Mouse (Mus musculus): ENCODE results near the gene Gucd1. TPM values are rescaled to one million over a fixed set of nuclear protein-coding genes. Genes with fewer than 3 reads are reported as not detected.

Gene Gucd1
- total and polyA plus RNA-seq, 2 experiments from 2014 or later: 12.6 to 41.2 TPM

DNA sequence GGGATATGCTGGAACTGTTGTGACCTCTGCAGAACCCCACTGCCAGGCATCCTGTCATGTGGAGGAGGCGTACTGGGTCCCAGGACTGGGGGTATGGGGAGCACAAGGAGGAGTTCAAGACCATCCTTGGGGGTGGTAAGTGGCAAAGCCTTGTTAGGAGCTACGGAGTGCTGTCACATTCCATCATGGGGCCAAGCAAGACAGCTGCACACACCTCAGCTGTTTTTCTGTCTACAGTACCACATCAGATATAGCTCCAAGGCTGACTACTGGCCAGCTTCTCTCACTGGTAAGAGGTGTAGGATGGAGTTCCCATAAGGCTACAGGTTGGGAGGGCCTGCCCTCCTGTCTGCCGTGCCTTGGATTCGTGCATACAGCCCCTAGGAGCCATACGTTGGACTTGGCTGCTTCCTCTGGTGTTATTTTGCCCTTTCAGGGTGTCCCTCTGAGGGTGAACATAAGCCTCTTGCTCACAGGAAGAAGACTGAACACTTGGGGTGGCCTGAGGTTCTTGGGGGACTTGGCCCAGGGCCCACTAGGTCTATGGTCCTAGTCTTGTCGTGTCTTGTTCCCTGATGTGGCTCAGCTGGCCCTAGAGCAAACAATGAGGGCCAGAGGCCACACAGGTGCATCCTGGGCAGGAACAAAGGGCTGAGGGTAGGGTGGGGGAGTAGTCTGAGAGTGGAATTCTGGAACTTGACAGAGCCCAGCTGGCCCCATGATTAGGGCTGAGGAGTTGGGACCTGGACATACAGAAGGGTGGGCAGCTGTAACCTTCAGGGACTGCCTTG, 203.4 kb downstream of the Gucd1 start:
- ATAC-seq (ENCODE audit: low FRiP score): no peak

DNA sequence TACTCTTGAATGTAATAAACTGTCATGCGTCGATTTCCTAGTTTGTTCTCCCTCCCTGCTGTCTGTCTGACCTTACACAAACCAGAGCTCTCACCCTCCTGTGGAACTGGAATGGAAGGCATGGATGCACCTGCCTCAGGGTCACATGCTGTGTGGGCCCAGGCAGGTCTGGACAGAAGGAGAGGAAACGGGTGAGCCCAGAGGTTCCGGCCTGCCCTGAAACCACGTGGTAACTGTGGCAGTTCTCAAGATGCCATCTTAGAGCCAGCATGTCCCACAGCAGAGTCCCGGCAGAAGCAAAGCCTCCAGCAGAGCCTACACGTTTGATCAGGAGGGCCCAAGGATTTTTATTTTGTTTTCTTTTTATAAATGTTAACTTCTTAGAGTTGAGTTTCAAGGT, 205.4 kb downstream of the Gucd1 start:
- no peak for TF ChIP-seq CTCF (IDR thresholded peaks at IDR 0.05)
- Histone ChIP-seq H3K36me3 (ENCODE audit: insufficient read depth, low read length) (peaks cover 46% of the 10 kb centered on the region), H3K27ac (ENCODE audit: low read depth, low read length) (no peak overlapping the region), H3K4me2 (ENCODE audit: low read depth, low read length, poor library complexity, severe bottlenecking) (no peak overlapping the region), H3K27me3 (ENCODE audit: insufficient read depth, low read length) (peaks cover 15% of the 10 kb centered on the region; the same call in 1 of the 2 replicates), H3K4me1 (ENCODE audit: insufficient read depth, low read length) (no peaks in the 10 kb centered on the region), H3K9ac (replicated peaks; ENCODE audit: low read length, poor library complexity, severe bottlenecking) (no peak overlapping the region), H3K4me3 (ENCODE audit: low read depth, low read length) (no peak overlapping the region), H3K9me3 (ENCODE audit: low read length) (no peaks in the 10 kb centered on the region)
- DNase-seq (ENCODE audit: low spot score): no peak
- ATAC-seq (ENCODE audit: low FRiP score): no peak
- WGBS: 84% methylated on average over 7 of the region's 7 CpGs

More for the DNA sequence above, 203.4 kb downstream of the Gucd1 start:
- H3K27ac ChIP-seq (ENCODE audit: low read depth, low read length): no peak overlapping the region
- peaks cover 33% of the 10 kb centered on the region for H3K27me3 ChIP-seq (ENCODE audit: insufficient read depth, low read length)
- no peaks in the 10 kb centered on the region for H3K4me1 ChIP-seq (ENCODE audit: insufficient read depth, low read length)
- 73% methylated on average over 6 of the region's 6 CpGs for WGBS
- no peaks in the 10 kb centered on the region for H3K9me3 ChIP-seq (ENCODE audit: low read length)
- DNase-seq (ENCODE audit: low spot score): no peak
- no peak for TF ChIP-seq CTCF (IDR thresholded peaks at IDR 0.05)
- H3K4me3 ChIP-seq (ENCODE audit: low read depth, low read length): no peak overlapping the region
- no peak overlapping the region for H3K4me2 ChIP-seq (ENCODE audit: low read depth, low read length, poor library complexity, severe bottlenecking)
- peaks cover 28% of the 10 kb centered on the region for H3K36me3 ChIP-seq (ENCODE audit: insufficient read depth, low read length)
- H3K9ac ChIP-seq (replicated peaks; ENCODE audit: low read length, poor library complexity, severe bottlenecking): no peak overlapping the region

DNA sequence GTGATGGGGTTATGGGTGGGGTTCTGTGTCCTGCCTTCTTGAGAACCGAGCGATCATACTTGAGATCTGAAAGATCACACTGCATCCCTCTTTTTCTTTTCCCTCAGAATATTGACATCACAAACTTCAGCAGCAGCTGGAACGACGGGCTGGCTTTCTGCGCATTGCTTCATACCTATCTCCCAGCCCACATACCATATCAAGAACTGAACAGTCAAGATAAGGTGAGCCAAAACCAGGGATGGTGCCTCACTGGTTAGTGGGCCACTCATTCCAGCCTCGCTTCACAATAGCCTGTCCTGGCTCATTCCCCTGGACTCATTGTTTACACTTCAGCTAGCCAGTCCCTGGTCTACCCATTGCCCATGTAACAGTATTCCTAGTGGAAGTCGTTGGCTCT, 210.6 kb downstream of the Gucd1 start:
- ATAC-seq (ENCODE audit: low FRiP score) (no peak), DNase-seq (ENCODE audit: low spot score) (no peak)
- Histone ChIP-seq H3K4me1 (ENCODE audit: insufficient read depth, low read length) (no peaks in the 10 kb centered on the region), H3K27me3 (ENCODE audit: insufficient read depth, low read length) (no peaks in the 10 kb centered on the region), H3K9me3 (ENCODE audit: low read length) (no peaks in the 10 kb centered on the region), H3K27ac (ENCODE audit: low read depth, low read length) (no peak overlapping the region), H3K9ac (replicated peaks; ENCODE audit: low read length, poor library complexity, severe bottlenecking) (no peak overlapping the region), H3K4me3 (ENCODE audit: low read depth, low read length) (no peak overlapping the region), H3K4me2 (ENCODE audit: low read depth, low read length, poor library complexity, severe bottlenecking) (no peak overlapping the region), H3K36me3 (ENCODE audit: insufficient read depth, low read length) (peaks cover 59% of the 10 kb centered on the region)
- WGBS: 96% methylated on average over 7 of the region's 7 CpGs
- no peak for TF ChIP-seq CTCF (IDR thresholded peaks at IDR 0.05)

DNA sequence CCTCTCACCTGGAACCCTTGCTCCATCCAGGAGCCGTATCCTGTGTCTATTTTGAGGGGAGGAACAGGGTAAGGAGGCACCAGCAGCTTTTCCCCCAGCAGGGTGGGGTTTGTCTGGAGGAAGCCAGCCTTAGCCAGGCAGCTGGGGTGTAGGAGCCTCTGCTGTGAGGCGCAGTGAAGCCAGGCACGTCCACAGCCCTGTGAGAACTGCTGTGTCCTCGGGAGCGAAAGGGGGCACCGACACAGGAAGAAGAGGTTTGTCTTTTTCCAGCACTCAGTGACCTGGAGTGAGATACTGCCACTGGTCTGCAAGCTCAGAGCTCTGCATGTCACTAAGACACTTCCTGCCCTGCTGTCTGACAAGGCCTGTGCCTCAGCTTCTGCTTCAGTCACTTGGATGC, 213.4 kb downstream of the Gucd1 start:
- H3K4me3 ChIP-seq (ENCODE audit: low read depth, low read length): no peak overlapping the region
- H3K4me1 ChIP-seq (ENCODE audit: insufficient read depth, low read length): no peaks in the 10 kb centered on the region
- ATAC-seq (ENCODE audit: low FRiP score): no peak
- H3K36me3 ChIP-seq (ENCODE audit: insufficient read depth, low read length): peaks cover 36% of the 10 kb centered on the region
- H3K27me3 ChIP-seq (ENCODE audit: insufficient read depth, low read length): no peaks in the 10 kb centered on the region
- H3K4me2 ChIP-seq (ENCODE audit: low read depth, low read length, poor library complexity, severe bottlenecking): no peak overlapping the region
- no peak for DNase-seq (ENCODE audit: low spot score)
- H3K9ac ChIP-seq (replicated peaks; ENCODE audit: low read length, poor library complexity, severe bottlenecking): no peak overlapping the region
- no peak for TF ChIP-seq CTCF (IDR thresholded peaks at IDR 0.05)
- 57% methylated on average over 6 of the region's 6 CpGs for WGBS
- H3K9me3 ChIP-seq (ENCODE audit: low read length): no peaks in the 10 kb centered on the region
- H3K27ac ChIP-seq (ENCODE audit: low read depth, low read length): peak overlapping the region; percentile 32; the same call in 1 of the 2 replicates

DNA sequence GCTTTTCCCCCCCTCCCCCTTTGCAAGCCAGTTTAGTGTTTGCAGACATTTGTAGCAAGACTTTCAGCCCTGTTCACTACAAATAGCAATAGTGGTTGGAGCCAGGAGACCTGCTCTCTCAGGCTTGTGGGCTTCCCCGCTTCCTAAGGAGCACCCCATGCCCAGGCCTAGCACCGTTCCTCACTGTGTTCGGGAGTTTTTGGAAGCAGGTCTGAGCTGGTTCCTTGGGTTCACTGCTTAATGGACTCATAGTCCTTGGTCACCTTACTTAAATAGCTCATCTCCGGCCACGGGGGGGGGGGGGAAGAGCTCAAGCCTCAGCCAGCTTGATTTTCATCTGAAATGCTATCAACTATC, 213.7 kb downstream of the Gucd1 start:
- DNase-seq (ENCODE audit: low spot score) (no peak), ATAC-seq (ENCODE audit: low FRiP score) (no peak)
- no peak for TF ChIP-seq CTCF (IDR thresholded peaks at IDR 0.05)
- Histone ChIP-seq H3K9me3 (ENCODE audit: low read length) (no peaks in the 10 kb centered on the region), H3K4me2 (ENCODE audit: low read depth, low read length, poor library complexity, severe bottlenecking) (no peak overlapping the region), H3K27me3 (ENCODE audit: insufficient read depth, low read length) (no peaks in the 10 kb centered on the region), H3K36me3 (ENCODE audit: insufficient read depth, low read length) (peaks cover 35% of the 10 kb centered on the region), H3K4me1 (ENCODE audit: insufficient read depth, low read length) (no peaks in the 10 kb centered on the region), H3K9ac (replicated peaks; ENCODE audit: low read length, poor library complexity, severe bottlenecking) (no peak overlapping the region), H3K27ac (ENCODE audit: low read depth, low read length) (peak overlapping the region; percentile 32; the same call in 1 of the 2 replicates), H3K4me3 (ENCODE audit: low read depth, low read length) (no peak overlapping the region)
- 93% methylated on average over 5 of the region's 5 CpGs for WGBS

DNA sequence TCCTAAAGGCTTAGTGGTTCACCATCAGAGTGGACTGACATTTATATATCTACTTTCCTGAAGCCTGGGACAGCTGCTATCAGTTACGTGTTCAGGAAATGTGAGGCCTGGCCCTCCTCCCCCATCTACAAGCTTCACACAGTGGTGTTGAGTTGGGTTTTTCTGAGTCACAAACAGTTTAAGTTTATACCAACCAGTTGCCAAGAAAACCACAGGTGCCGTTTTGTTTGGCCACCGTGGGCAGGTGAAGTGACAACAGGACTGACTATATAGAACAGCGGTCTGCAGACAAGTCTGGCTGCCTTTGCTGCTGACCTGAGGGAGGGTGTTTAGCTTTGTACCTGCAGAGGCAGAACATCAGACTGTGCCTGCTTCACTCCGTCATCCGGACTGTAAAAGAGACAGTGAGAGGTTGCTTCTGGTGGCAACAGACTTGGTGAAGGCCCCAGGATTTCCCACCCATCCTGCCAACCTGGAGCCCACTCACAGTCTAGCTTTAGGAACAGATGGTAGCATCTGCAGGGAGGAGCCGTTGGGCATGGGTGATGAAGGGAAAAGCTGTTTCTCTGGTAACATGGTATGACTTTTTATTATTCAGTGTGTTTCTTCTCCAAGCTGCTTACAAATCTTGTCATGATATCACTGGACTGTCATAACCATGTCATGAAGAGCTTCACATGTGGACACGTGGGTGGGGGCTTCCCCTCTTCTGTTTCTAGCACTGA, 214.3 kb downstream of the Gucd1 start:
- ATAC-seq (ENCODE audit: low FRiP score) (0 out of 2 replicates have a peak, but pooled peaks have one; percentile 31), DNase-seq (ENCODE audit: low spot score) (peak; percentile 34)
- Histone ChIP-seq H3K9ac (replicated peaks; ENCODE audit: low read length, poor library complexity, severe bottlenecking) (no peak overlapping the region), H3K27ac (ENCODE audit: low read depth, low read length) (peak overlapping the region; percentile 32; the same call in 1 of the 2 replicates), H3K4me3 (ENCODE audit: low read depth, low read length) (no peak overlapping the region), H3K4me1 (ENCODE audit: insufficient read depth, low read length) (no peaks in the 10 kb centered on the region), H3K36me3 (ENCODE audit: insufficient read depth, low read length) (peaks cover 29% of the 10 kb centered on the region), H3K9me3 (ENCODE audit: low read length) (no peaks in the 10 kb centered on the region), H3K4me2 (ENCODE audit: low read depth, low read length, poor library complexity, severe bottlenecking) (no peak overlapping the region), H3K27me3 (ENCODE audit: insufficient read depth, low read length) (no peaks in the 10 kb centered on the region)
- WGBS: 81% methylated on average over 8 of the region's 8 CpGs
- no peak for TF ChIP-seq CTCF (IDR thresholded peaks at IDR 0.05)
